Mouse (Mus musculus) fibroblast of lung, adult 2 months (primary cell): ENCODE results near the gene Dst.

ENCODE experiments used
- DNase-seq: peaks from one replicate; pipeline ENCODE4 v3.0.0-alpha.2; 2011; ENCODE audit warnings: low read depth

Dst gene

GRCm38 (mm10) chr1:33931791-33932190 lies 23.8 kb downstream of the Dst start:
- DNase-seq = no peak

GRCm38 (mm10) chr1:33932196-33932595 lies 24.2 kb downstream of the Dst start:
- no peak for DNase-seq

- DNase-seq = no peak
These were observed 24.9 kb downstream of the Dst start for GRCm38 (mm10) chr1:33932845-33933499.

GRCm38 (mm10) chr1:33935946-33936345 lies 27.9 kb downstream of the Dst start:
- no peak for DNase-seq

- DNase-seq = no peak
These were observed 31.8 kb downstream of the Dst start for GRCm38 (mm10) chr1:33939828-33940227.

- DNase-seq = no peak
These were observed 32.4 kb downstream of the Dst start for GRCm38 (mm10) chr1:33940364-33940928.

- no peak for DNase-seq
These were observed 34.6 kb downstream of the Dst start for GRCm38 (mm10) chr1:33942638-33943037.

- DNase-seq = no peak
These were observed 35.9 kb downstream of the Dst start for GRCm38 (mm10) chr1:33943943-33944342.

- no peak for DNase-seq
These were observed 37.1 kb downstream of the Dst start for GRCm38 (mm10) chr1:33944977-33945750.

- DNase-seq = no peak
These were observed 37.7 kb downstream of the Dst start for GRCm38 (mm10) chr1:33945756-33946155.

- DNase-seq = no peak
These were observed 38.8 kb downstream of the Dst start for GRCm38 (mm10) chr1:33946601-33947395.

- no peak for DNase-seq
These were observed 39.8 kb downstream of the Dst start for GRCm38 (mm10) chr1:33947838-33948237.

- DNase-seq = no peak
These were observed 40.5 kb downstream of the Dst start for GRCm38 (mm10) chr1:33948511-33948910.

- no peak for DNase-seq
These were observed 47.6 kb downstream of the Dst start for GRCm38 (mm10) chr1:33955626-33956025.

GRCm38 (mm10) chr1:33960439-33960838 lies 52.4 kb downstream of the Dst start:
- no peak for DNase-seq

GRCm38 (mm10) chr1:33964643-33965042 lies 56.6 kb downstream of the Dst start:
- peak; percentile 60 for DNase-seq

GRCm38 (mm10) chr1:33965824-33966223 lies 57.8 kb downstream of the Dst start:
- no peak for DNase-seq

- peak; percentile 26 for DNase-seq
These were observed 58.3 kb downstream of the Dst start for GRCm38 (mm10) chr1:33966328-33966727.

GRCm38 (mm10) chr1:33967206-33967605 lies 59.2 kb downstream of the Dst start:
- DNase-seq = no peak

- no peak for DNase-seq
These were observed 61.9 kb downstream of the Dst start for GRCm38 (mm10) chr1:33969910-33970309.

- DNase-seq = no peak
These were observed 66.4 kb downstream of the Dst start for GRCm38 (mm10) chr1:33974401-33974800.

- DNase-seq = no peak
These were observed 67.3 kb downstream of the Dst start for GRCm38 (mm10) chr1:33975333-33975732.
